28 mouse cellular contexts compared by ENCODE assay signal in genomic region chr9:78367959-78368358, GRCm38 (mm10). TPM values are rescaled to one million over a fixed set of nuclear protein-coding genes. Genes with fewer than 3 reads are reported as not detected.
"Had no signal": no experiment of that assay in that cellular context is flagged by ENCODE, and none has a peak within 500 bp of the region (broad histone marks: within the 10 kb centered on the region; RNA-seq: fewer than 3 reads in every experiment).

Dppa5a (minus strand) TSS chr9:78368177.

RNA-seq across cellular contexts. Expression of gene Dppa5a, which starts in this region (rescaled TPM):
- total RNA-seq: gastrocnemius, adult 8-10 months; gastrocnemius, postnatal 14 days; gastrocnemius, postnatal 36 days; heart, adult 18-20 months; heart, adult 8-10 months; heart, postnatal 14 days; heart, postnatal 36 days; hematopoietic stem cell, adult 5-6 weeks; layer of hippocampus, adult 18-20 months; layer of hippocampus, postnatal 14 days; layer of hippocampus, postnatal 36 days; left cerebral cortex, adult 18-20 months; left cerebral cortex, postnatal 25 days; liver, adult 2 months had no signal
- polyA plus RNA-seq: gonadal fat pad, adult 2 months; heart, embryonic 10.5 days; heart, embryonic 13.5 days; heart, embryonic 15.5 days; heart, postnatal 0 days; intestine, embryonic 14.5 days; intestine, embryonic 16.5 days; kidney, adult 2 months; kidney, embryonic 15.5 days; large intestine, adult 2 months; limb, embryonic 11.5 days; liver, adult 2 months; liver, embryonic 12.5 days; liver, embryonic 14.5 days; liver, embryonic 16.5 days had no signal
